Mouse (Mus musculus) spleen, postnatal 14 days (tissue): ENCODE data around the gene Cby3.
"Not testable (repeated sequence)": the region's sequence is repeated elsewhere in the genome, so short reads cannot be mapped to it uniquely, and the experiment has no call there.

ENCODE experiments used
- DNase-seq, 2 experiments: peaks; one replicate each; pipeline ENCODE4 v3.0.0; 2021 to 2022; ENCODE audit warnings: low spot score in 2 of 2

Cby3 gene

DNA sequence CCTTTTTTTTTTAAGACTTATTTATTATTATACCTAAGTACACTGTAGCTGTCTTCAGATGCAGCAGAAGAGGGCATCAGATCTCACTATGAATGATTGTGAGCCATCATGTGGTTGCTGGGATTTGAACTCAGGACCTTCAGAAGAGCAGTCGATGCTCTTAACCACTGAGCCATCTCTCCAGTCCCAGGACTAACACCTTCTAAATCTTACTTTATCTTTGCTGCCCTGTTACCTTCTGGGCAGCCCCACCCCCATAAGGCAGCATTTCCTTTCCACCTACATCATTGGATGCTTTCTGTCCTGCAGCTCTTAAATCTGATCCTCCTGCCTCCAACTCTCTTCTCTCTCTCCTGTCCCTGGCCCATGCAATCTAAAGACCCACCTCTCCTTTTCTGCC lies 7.0 kb downstream of the Cby3 start:
- not testable (repeated sequence) for DNase-seq

DNA sequence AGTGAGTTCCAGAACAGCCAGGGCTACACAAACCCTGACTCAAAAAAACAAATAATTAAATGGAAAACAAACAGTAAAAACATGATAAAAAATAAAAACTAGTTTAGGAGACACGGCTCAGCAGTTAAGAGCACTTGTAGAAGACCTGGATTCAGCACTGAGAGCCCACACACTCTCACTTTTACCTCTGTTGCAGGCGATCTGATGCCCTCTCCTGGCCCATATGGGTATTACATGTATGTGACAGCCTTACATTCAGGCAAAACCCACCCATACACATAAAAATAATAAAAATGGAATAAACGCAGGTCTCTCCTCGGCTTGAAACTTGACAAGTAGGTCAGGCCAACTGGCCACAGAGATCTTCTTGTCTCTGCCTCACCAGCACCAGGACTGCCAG lies 10.3 kb downstream of the Cby3 start:
- DNase-seq, result peak; percentile 29 to 73

DNA sequence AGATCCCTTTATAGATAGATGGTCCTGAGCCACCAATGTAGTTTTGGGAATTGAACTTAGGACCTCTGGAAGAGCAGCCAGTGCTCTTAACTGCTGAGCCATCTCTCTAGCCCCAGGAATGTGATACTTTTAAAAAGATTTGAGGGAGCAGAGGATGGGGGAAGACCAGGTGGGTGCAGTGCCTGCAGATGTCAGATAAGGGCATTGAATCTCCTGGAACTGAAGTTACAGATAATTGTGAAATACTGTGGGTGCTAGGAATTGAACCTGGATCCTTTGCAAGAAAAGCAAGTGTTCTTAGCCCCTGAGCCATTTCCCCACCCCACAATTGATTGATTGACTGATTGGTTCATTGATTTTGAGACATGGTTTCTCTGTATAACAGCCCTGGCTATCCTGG lies 11.1 kb downstream of the Cby3 start:
- no peak for DNase-seq

DNA sequence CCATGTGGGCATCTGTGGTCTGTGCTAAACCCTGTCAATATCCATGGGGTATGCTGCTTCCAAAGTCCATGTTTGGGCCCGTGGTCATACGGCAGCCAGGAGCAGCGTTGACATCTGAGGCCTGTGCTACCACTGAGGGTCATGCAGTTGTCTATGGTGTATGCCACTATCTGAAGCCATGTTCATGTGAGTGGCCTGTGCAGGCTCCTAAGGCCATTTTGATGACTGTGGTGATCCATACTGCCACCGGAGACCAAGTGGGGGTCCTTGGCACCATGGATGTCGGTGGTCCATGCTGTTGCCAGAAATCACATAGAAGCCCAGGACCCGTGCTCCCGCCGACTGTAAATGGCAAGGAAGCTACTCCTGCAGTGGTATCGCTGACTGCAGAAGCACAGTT lies 13.3 kb downstream of the Cby3 start:
- DNase-seq, result no peak

DNA sequence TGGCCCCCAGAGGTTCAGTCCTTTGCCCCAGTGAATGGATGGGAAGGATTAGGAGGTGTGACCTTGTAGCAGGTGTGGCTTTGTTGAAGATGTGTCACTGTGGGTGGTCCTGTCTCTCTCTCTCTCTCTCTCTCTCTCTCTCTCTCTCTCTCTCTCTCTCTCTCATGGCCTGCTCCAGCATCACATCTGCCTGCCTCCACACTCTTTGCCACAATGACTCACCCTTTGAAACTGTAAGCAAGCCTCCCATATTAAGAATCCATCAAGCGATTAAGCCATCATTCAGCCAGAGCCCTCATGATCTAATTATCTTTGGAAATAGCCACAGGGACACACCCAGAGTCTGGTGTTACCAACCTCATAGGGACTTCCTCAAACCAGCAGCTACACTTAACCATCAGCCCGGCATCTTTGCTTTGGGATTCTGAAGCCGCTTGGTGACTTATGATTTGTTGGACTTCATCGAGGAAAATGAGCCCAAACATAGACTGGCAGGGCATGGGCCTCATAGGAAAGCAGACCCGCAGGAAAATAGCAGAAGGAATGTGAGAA lies 15.2 kb downstream of the Cby3 start:
- DNase-seq, result no peak

DNA sequence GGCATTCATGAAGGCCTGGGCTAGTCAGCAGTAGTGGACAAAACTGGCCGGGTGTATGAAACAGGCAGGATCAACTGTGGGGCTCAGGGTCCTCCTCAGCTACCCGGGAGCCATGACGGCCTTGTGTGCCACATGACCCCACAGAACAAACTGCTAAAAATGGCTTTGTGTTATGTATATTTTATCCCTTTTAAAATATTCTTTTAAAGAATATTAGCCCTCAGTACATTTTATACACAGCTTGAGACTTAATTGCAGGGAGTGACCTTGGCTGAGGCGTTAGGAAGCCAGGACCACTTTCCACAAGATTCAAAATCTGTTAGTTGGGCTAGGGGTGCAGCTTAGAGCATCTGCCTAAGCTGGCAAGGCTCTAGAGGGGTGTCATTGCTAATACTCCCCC lies 16.7 kb downstream of the Cby3 start:
- no peak for DNase-seq

DNA sequence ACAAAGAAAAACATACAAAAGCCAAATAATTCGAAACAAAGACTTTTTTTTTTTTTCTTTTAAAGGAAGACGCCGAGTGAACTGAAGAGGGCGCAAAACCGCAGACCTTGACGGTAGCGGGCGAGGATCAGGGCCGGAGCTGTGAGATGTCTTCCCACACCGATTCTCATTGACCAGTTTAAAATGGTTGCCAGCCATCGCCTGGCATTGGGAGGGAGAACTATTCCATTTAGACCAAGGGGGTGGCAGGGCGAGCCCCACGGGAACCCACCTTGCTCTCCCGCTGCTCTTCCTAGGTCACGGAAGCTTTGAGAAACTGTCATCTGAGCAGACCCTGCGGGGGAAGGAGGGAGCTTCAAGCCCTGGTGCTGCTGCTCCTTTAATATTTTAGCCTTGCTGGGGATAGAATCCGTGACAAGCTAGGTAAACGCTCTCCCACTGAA lies 17.2 kb downstream of the Cby3 start:
- DNase-seq, result peak; percentile 33 to 55

DNA sequence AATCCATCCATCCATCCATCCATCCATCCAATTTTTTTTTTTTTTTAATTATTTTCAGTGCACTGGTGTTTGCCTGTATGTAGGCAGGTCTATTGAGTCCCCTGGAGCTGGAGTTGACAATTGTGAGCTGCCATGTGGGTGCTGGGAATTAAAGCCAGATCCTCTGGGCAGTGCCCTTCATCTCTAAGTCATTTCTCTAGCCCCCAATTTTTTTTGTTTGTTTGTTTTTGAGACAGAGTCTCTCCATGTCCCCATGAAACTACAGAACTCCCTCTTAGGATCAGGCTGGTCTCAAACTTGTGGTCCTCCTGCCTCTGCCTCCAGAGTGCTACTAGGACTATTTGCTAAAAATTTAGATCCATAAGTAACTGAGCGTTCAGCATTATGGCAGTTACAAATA lies 17.6 kb downstream of the Cby3 start:
- DNase-seq, result no peak

DNA sequence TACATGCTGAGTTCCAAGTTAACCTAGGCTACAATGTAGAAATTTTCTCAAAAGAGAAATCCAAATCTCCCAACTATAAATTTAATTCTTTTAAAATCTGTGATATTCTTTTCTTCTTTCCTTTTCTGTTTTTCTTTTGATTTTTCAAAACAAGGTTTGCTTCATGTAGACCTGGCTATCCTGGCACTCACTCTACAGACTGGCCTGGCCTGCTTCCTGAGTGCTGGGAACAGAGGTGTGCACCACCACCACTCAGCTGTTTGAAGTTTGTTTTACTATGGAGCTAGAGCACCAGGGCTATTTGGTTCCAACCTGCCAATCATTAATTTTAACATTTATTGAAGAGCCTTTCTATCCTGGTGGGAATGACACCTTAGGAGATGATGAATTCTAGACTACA lies 18.8 kb downstream of the Cby3 start:
- DNase-seq, result no peak

DNA sequence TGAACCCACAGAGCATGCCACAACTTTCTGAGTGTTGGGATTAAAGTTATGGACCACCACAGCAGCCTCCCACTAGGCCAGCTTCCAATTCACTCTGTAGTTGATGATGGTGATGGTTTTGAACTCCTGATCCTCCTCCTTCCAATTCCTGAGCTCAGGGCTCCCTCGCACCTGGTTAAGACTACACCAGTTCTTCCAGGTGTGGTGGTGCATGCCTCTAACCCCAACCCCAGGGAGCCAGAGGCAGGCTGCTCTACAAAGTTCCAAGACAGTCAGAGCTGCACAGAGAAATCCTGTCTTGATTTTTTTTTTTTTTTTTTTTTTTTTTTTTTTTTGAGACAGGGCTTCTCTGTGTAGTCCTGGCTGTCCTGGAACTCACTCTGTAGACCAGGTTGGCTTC lies 19.4 kb downstream of the Cby3 start:
- DNase-seq, result no peak

DNA sequence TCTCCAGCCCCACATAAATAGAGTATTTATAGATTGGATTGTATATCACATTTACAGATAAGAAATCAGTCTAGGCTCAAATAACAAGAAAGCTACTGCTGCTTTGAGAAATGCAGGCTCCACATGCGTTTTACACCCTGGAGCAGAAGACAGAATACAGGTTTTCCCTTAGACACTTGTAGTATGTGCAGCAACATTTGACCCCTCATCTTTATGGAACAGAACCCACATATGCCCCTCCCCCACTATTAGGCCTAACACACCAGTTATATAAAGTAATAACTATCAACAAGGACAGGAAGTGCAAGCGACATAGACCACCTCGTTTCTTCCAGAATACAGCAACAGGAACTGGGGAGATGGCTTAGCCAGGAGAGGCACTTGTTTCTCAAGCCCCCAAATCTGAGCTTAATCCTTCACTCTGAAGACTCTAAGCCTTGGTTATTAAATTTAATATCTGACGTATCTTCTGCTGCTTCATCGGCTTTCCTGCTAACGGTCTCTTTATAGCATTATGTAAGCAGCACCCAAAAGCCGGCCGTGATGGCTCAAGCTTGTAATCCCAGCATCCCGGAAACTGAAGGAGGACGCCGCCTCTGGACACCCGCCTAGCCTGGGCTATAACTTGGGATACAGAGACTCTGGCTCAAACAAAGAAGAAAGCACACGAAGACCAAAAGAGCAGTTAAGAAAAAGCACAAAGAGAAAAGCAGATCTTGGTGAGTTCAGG lies 20.2 kb downstream of the Cby3 start:
- DNase-seq, result no peak

DNA sequence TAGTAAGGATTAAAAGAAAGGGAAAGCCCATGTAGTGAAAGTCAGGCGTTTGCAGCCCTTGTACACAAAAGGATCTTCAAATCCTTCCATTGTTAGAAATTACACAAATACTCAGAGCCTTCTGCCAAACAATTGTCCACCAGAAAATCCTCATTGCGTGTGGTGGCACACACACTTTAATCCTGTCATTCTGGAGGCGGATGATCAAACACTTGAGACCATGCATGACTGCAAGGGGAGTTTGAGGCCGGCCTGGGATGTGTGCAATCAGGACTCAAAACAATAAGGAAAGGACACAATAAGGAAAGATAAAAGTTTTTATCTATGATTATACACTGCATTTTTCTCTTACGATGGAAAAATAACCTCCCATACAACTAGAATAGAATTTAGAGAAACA lies 21.2 kb downstream of the Cby3 start:
- no peak for DNase-seq

DNA sequence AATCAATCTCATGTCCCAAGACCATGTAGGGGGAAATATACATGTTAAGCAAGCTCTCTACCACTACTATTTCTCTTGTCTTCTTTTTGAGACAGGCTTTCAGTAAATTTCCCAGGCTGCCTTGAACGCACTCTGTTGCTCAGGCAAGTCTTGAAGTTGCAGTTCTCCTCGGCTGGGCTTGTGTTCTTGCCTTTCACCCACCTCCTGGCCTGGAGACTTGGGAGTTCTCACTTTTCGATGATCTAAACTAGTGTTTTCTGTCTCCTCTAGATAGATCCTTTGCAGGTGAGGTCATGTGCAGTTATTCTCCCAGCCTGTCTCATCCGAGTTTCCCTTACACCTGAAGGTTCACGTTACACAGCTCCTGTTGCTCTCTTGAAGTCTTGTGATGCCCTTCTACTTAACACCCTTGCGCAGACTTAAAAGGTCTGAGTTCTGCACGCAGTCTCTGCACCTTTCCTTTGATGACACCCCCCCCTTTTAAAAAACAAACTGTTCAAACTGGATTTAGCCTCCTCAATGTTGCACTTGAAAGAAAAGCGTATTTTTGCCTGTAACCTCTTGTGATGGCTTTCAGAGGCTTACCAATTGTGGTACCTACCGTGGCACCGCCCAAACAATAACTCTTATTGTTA lies 22.0 kb downstream of the Cby3 start:
- DNase-seq, result no peak

DNA sequence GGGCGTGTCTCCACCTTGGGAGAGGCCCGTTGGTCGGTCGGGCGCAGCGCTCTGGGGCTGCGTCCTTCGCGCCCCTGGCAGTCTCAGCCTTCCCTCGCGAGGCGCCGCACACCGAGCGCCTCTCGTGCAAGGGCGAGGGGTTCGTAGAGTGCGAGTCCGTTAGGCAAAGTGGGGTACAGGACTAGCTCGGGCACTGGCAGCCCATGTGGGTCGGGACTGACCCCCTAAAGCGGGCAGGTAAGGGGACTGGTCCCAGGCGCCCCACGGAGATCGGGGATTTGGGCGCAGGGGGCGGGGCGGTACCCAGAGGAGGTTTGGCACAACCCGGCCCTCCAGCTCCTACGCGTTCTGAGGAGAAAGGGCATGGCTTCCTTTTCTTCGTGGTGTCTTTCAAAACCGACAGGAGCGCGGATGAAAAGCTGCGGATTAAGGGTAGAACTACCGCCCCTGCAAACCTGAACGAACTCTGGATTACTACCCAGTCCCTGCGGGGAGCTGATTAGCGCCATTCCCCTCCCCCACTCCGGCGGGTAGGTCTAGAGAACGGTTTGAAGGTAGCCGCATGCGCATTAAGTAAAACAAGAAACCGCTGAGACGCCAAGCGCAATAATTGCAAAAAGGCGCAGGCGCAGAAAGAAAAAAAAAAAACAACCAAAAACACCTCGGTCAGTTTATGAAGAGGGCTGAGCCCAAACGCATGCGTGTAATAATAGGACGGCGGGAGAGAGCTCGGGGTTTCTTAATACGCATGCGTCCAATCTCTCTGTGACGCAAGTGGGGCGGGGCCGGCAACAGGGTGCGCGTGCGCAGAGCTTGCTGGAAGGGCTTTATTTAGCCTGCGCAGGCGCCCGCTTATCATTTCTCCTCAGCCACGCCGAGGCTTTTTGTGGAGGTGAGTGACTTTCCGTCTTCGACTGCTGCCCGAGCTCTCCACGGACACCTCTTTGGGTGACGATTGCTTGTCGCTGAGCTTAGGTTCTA lies 22.9 kb downstream of the Cby3 start, which contains the start of gene Hnrnph1:
Gene Hnrnph1 (plus strand): TSS at position 80 of the 981 bp plus-strand sequence.
- peak; percentile 98 to 99 for DNase-seq

DNA sequence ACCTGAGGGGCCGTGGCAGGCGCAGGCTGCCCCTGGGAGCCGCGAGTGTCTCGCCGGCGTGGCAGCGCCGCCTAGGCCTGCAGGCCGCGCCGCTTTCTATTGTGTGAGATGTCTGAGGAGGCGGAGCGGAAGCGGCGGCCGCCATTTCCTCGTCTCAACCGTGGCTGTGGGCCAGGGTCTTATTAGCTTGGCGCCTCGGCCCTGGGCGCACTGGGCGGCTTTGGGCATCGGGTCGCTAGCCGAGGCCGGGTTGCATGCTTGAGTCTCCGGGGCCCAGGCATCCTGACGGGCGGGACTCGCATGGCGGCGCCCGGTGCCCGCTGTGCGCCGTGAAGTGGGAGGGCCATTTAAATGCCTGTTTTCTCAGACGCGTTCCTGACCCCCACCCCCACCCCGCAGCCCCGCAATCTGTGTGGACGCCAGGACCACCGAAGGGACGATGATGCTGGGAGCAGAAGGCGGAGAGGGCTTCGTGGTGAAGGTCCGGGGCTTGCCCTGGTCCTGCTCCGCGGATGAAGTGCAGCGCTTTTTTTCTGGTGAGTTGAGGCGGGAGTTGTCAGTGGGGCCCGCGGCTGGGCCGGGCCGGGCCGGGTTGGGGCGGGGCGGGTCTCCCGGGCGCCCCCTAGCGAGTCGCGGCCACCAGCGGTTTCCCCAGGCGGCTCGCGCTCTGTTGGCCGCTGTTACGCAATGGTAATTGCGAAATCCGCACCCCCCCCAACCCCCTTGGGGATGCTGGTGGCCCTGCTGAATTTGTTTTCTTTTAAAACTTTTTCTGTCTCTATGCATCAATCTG lies 23.8 kb downstream of the Cby3 start:
- DNase-seq, result peak; percentile 76 to 86

DNA sequence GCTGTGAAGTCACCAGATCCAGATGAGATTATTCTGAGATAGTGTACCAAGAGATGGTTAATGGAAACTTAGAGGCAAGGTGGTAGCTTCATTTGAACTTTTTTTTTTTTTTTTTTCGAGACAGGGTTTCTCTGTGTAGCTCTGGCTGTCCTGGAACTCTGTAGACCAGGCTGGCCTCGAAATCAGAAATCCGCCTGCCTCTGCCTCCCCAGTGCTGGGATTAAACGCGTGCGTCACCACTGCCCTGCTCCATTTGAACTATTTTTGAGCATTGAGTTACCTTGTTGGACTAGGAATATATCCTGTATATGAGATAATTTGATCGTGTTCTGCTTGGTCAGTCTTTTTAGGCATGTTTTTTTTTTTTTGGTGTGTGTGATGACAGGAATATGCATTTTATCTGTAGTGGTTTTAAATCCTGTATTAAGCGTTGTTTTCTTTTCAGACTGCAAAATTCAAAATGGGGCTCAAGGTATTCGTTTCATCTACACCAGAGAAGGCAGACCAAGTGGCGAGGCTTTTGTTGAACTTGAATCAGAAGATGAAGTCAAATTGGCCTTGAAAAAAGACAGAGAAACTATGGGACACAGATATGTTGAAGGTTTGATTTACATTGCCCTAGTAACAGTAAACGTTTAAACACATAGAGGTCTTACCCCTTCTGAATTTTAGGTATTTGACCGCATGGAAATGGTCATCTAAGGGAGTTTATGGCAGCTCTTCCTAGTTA lies 24.9 kb downstream of the Cby3 start:
- DNase-seq, result no peak

DNA sequence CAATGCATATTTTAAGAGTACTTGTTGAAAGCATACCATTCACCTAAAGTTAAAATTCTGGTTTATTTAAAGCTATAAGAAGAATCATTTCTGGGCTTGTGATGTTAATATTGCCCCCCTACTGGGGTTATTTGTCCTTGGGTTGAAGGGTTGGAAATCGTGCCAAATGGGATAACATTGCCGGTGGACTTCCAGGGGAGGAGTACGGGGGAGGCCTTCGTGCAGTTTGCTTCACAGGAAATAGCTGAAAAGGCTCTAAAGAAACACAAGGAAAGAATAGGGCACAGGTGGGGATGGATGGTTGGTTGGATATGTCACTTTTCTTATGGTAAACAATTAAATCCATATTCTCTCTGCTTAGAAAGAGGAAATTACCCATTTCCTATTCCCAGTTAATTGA lies 27.0 kb downstream of the Cby3 start:
- no peak for DNase-seq

DNA sequence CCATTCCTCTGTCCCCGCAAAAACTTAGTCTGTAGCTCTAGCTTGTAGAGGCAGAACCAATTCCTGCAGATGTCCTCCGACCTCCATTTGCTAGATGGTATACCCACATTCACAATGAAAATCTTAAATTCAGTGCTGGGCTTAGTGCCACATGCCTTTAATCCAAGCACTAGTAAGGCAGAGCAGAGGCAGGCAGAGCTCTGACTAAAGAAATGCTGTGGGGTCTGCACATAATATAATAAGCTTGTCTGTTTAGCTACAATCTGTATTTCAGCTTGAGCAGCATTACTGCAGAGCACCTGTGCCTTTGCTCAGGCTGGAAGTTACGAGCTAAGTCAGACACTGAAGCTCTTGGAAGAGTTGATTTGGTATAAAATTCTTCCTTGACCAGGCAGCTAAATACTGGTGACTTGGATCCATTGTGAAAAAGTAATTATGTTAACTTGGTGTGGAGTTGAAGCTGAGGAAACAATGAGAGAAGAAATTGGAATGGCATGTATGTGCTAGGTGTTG lies 33.0 kb downstream of the Cby3 start:
- DNase-seq, result no peak

DNA sequence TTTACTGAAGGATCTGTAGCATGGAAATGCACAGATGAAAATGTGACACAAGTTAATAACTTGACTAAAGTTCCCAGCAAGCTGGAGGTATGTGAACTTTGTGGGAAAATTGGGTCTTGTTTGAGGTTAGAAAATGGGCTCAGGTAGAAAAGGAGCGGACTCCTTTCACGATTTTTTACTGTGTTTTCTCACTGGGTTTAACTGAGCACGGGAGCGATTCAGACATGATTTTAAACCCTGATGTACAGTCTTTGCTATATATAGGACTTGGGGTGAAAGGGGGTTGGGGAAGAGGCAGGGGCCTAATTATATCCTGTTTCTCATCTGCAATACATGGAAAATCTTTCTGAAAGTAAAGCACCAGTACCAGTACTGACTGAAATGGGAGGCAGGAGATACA lies 33.4 kb downstream of the Cby3 start:
- DNase-seq, result no peak

DNA sequence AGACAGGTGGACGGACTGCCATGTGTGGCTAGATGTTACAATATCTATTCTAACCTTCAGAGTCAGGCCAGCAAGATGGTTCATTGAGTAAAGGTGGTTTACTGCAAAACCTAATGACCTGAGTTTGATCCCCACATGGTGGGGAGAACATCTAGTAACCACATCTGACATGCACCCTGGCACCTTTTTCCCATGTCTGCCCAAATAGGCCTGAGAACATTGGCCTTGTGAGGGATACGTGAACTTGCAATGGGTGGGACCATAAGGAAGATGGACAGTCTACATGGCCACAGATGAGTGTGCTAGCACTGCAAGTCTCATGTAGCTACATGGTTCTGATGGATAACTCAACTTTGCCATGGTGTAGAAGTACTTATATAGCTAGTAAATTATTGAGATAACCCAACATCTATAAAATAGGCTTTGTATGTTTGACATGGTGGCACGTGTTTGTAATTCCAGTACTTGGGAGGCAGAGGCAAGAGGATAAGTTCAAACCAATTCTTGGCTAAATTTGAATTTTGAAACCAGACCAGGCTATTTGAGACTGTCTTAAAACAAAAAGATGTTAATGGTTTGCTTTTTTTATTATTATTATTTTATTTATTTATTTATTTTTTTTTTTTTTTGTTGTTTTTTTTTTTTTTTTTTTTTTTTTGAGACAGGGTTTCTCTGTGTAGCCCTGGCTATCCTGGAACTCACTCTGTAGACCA lies 34.1 kb downstream of the Cby3 start:
- no peak for DNase-seq
